Mouse (Mus musculus): Measurements from ENCODE around the gene Gpr162. TPM values are rescaled to one million over a fixed set of nuclear protein-coding genes. Genes with fewer than 3 reads are reported as not detected.
"Not testable (repeated sequence)": the region's sequence is repeated elsewhere in the genome, so short reads cannot be mapped to it uniquely, and the experiment has no call there.

Gene Gpr162
- total RNA-seq, 2 experiments from 2014 or later, result 231 to 248 TPM

- no peak overlapping the region for H3K27ac ChIP-seq
- intact Hi-C loops (cut with DNase I), result loop anchor here (5.0 kb wide), 1 partner anchor 181 kb away; no protein-coding TSS in a partner anchor
- no peak for TF ChIP-seq CTCF (IDR thresholded peaks at IDR 0.05)
- no peak overlapping the region for H3K4me3 ChIP-seq
- no peak for DNase-seq (ENCODE audit: extremely low spot score in 1 of 2, low spot score in 2 of 2)
Measured at GRCm38 (mm10) chr6:124900801-124901480, 37.2 kb upstream of the Gpr162 start.

- no peak for DNase-seq (ENCODE audit: extremely low spot score in 1 of 2, low spot score in 2 of 2)
- Histone ChIP-seq H3K27ac (no peak overlapping the region), H3K4me3 (no peak overlapping the region)
- TF ChIP-seq CTCF (IDR thresholded peaks at IDR 0.05), result no peak
- intact Hi-C loops (cut with DNase I), result loop anchor here (5.0 kb wide), 1 partner anchor 182 kb away; no protein-coding TSS in a partner anchor
Measured at GRCm38 (mm10) chr6:124900056-124900800, 36.4 kb upstream of the Gpr162 start.

GRCm38 (mm10) chr6:124898359-124898758, 34.6 kb upstream of the Gpr162 start:
- no peak for DNase-seq (ENCODE audit: extremely low spot score in 1 of 2, low spot score in 2 of 2)
- Histone ChIP-seq H3K4me3 (no peak overlapping the region), H3K27ac (no peak overlapping the region)
- intact Hi-C loops (cut with DNase I), result no loop called here
- TF ChIP-seq CTCF (IDR thresholded peaks at IDR 0.05), result no peak

- intact Hi-C loops (cut with DNase I); DNase-seq (ENCODE audit: extremely low spot score in 1 of 2, low spot score in 2 of 2); H3K27ac ChIP-seq; H3K4me3 ChIP-seq: not testable (repeated sequence)
Measured at GRCm38 (mm10) chr6:124894113-124894512, 30.3 kb upstream of the Gpr162 start.

GRCm38 (mm10) chr6:124890997-124891396, 27.2 kb upstream of the Gpr162 start:
- Histone ChIP-seq H3K27ac (no peak overlapping the region), H3K4me3 (no peak overlapping the region)
- DNase-seq (ENCODE audit: extremely low spot score in 1 of 2, low spot score in 2 of 2), result no peak
- intact Hi-C loops (cut with DNase I), result no loop called here
- TF ChIP-seq CTCF (IDR thresholded peaks at IDR 0.05), result no peak

- Histone ChIP-seq H3K27ac (no peak overlapping the region), H3K4me3 (no peak overlapping the region)
- TF ChIP-seq CTCF (IDR thresholded peaks at IDR 0.05), result no peak
- no peak for DNase-seq (ENCODE audit: extremely low spot score in 1 of 2, low spot score in 2 of 2)
- intact Hi-C loops (cut with DNase I), result no loop called here
Measured at GRCm38 (mm10) chr6:124888555-124889125, 24.9 kb upstream of the Gpr162 start.

GRCm38 (mm10) chr6:124887986-124888385, 24.2 kb upstream of the Gpr162 start, which contains the start of gene Cd4:
Cd4 (minus strand) TSS chr6:124888221.
- no peak within 1 kb of the TSS for H3K27ac ChIP-seq
- H3K4me3 ChIP-seq, result no peak within 1 kb of the TSS
- intact Hi-C loops (cut with DNase I), result no loop called here

GRCm38 (mm10) chr6:124885956-124886381, 22.2 kb upstream of the Gpr162 start:
- Histone ChIP-seq H3K4me3 (no peak overlapping the region), H3K27ac (no peak overlapping the region)
- DNase-seq (ENCODE audit: extremely low spot score in 1 of 2, low spot score in 2 of 2), result no peak
- intact Hi-C loops (cut with DNase I), result no loop called here
- TF ChIP-seq CTCF (IDR thresholded peaks at IDR 0.05), result no peak

More at GRCm38 (mm10) chr6:124887986-124888385, 24.2 kb upstream of the Gpr162 start, which contains the start of gene Cd4:
- no peak for DNase-seq (ENCODE audit: extremely low spot score in 1 of 2, low spot score in 2 of 2)
- no peak for TF ChIP-seq CTCF (IDR thresholded peaks at IDR 0.05)

GRCm38 (mm10) chr6:124884714-124885500, 21.1 kb upstream of the Gpr162 start:
- DNase-seq (ENCODE audit: extremely low spot score in 1 of 2, low spot score in 2 of 2), result no peak
- no peak overlapping the region for H3K4me3 ChIP-seq
- intact Hi-C loops (cut with DNase I), result no loop called here
- no peak for TF ChIP-seq CTCF (IDR thresholded peaks at IDR 0.05)
- no peak overlapping the region for H3K27ac ChIP-seq

GRCm38 (mm10) chr6:124883351-124883750, 19.6 kb upstream of the Gpr162 start:
- Histone ChIP-seq H3K4me3 (no peak overlapping the region), H3K27ac (no peak overlapping the region)
- no peak for TF ChIP-seq CTCF (IDR thresholded peaks at IDR 0.05)
- DNase-seq (ENCODE audit: extremely low spot score in 1 of 2, low spot score in 2 of 2), result no peak
- intact Hi-C loops (cut with DNase I), result no loop called here

GRCm38 (mm10) chr6:124881821-124882220, 18.0 kb upstream of the Gpr162 start:
- intact Hi-C loops (cut with DNase I), result no loop called here
- TF ChIP-seq CTCF (IDR thresholded peaks at IDR 0.05), result no peak
- no peak overlapping the region for H3K4me3 ChIP-seq
- H3K27ac ChIP-seq, result no peak overlapping the region
- no peak for DNase-seq (ENCODE audit: extremely low spot score in 1 of 2, low spot score in 2 of 2)
